Mouse (Mus musculus): ENCODE measurements at regions not wholly inside any gene's neighbourhood (a gene's known extent, or its start where the extent isn't known, plus 50 kb on each side); places are given as distances from the start of the nearest gene placed in this dataset.

DNA sequence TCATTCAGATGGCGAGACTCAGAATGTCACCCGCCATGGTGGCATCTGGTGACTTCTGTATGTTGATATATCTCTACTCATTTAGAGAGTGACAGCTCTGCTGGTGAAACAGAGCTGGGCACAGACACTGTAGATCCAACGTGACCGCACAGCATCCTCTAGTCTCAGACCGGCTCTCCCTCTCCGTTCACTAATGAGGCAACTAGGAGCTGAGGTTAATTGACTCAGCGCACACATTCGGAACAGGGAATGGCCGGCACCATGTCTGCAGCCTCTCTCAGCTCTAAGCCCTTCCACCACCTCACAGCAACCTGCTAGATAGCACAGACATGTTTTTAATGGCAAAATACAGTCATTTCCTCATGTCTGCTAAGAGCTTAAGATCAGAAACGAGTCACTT is 268.9 kb upstream of the Pabpc6 start:
- Histone ChIP-seq H3K4me1 (ENCODE audit: control insufficient read depth in 1 of 2, insufficient read depth in 2 of 2, low read length in 2 of 2) (no peaks in the 10 kb centered on the region), H3K27me3 (ENCODE audit: control insufficient read depth in 1 of 2, insufficient read depth in 2 of 2, low read length in 2 of 2) (no peaks in the 10 kb centered on the region)

DNA sequence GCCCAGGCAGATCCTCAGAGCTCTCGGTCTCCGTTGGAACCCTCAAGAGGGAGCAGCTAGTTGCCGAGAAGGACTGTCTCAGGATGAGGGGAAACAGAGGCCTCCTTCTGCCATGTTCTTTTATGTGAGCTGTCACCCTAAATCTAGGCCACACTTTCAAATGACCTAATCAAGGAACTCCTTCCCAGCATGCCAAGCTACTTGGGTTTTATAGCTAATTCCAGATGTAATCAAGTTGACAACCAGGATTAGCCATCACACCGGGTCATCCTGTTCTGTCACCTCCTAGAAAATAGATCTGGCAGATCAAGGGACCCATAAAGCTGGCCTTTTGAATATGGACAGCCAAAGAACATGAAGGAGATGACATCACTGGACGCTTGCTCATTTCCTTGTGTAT is 267.7 kb upstream of the Pabpc6 start:
- H3K9ac ChIP-seq (ENCODE audit: control insufficient read depth, low read depth, low read length, poor library complexity, severe bottlenecking) = no peak overlapping the region
- no peak for DNase-seq (ENCODE audit: low read depth, low spot score)
- H3K36me3 ChIP-seq (ENCODE audit: control insufficient read depth in 1 of 2, insufficient read depth in 2 of 2, low read length in 2 of 2) = no peaks in the 10 kb centered on the region
- H3K9me3 ChIP-seq (replicated peaks; ENCODE audit: insufficient read depth, low read length) = no peaks in the 10 kb centered on the region
- no peaks in the 10 kb centered on the region for H3K27me3 ChIP-seq (ENCODE audit: control insufficient read depth in 1 of 2, insufficient read depth in 2 of 2, low read length in 2 of 2)
- TF ChIP-seq RCOR1 (IDR thresholded peaks at IDR 0.05; ENCODE audit: low read depth, low read length) = no peak
- TF ChIP-seq CHD1 (IDR thresholded peaks at IDR 0.05; ENCODE audit: low read depth, low read length) = no peak
- no peak for TF ChIP-seq SMC3 (IDR thresholded peaks at IDR 0.05; ENCODE audit: low read depth, low read length)
- TF ChIP-seq ZNF384 (IDR thresholded peaks at IDR 0.05; ENCODE audit: low read depth, low read length) = no peak
- TF ChIP-seq POLR2A (IDR thresholded peaks at IDR 0.05; ENCODE audit: control insufficient read depth in 1 of 2, insufficient read depth in 1 of 2, low read depth in 1 of 2, low read length in 2 of 2, poor library complexity in 1 of 2) = no peak
- no peak for TF ChIP-seq JUND (IDR thresholded peaks at IDR 0.05; ENCODE audit: low read depth, low read length)
- no peak for TF ChIP-seq TBP (IDR thresholded peaks at IDR 0.05; ENCODE audit: low read depth, low read length)
- TF ChIP-seq POLR2AphosphoS2 (IDR thresholded peaks at IDR 0.05; ENCODE audit: low read length) = no peak
- TF ChIP-seq MAZ (IDR thresholded peaks at IDR 0.05; ENCODE audit: low read depth, low read length) = no peak
- no peak for TF ChIP-seq SIN3A (IDR thresholded peaks at IDR 0.05; ENCODE audit: low read length)
- no peak overlapping the region for H3K4me3 ChIP-seq (ENCODE audit: control insufficient read depth in 1 of 2, insufficient read depth in 1 of 2, low read depth in 2 of 2, low read length in 2 of 2)
- no peaks in the 10 kb centered on the region for H3K79me2 ChIP-seq (ENCODE audit: control insufficient read depth, insufficient read depth, low read length, poor library complexity)
- no peaks in the 10 kb centered on the region for H3K4me1 ChIP-seq (ENCODE audit: control insufficient read depth in 1 of 2, insufficient read depth in 2 of 2, low read length in 2 of 2)
- no peak overlapping the region for H3K27ac ChIP-seq (ENCODE audit: control insufficient read depth, low read depth, low read length)

More for the DNA sequence above, 268.9 kb upstream of the Pabpc6 start:
- H3K9me3 ChIP-seq (replicated peaks; ENCODE audit: insufficient read depth, low read length) = no peaks in the 10 kb centered on the region
- TF ChIP-seq JUND (IDR thresholded peaks at IDR 0.05; ENCODE audit: low read depth, low read length) = no peak
- TF ChIP-seq KAT2A (conservative IDR thresholded peaks at IDR 0.05; ENCODE audit: low read depth, low read length) = no peak
- TF ChIP-seq ZKSCAN1 (IDR thresholded peaks at IDR 0.05; ENCODE audit: low read depth, low read length) = no peak
- TF ChIP-seq TCF12 (IDR thresholded peaks at IDR 0.05; ENCODE audit: low read depth, low read length) = no peak
- TF ChIP-seq RCOR1 (IDR thresholded peaks at IDR 0.05; ENCODE audit: low read depth, low read length) = no peak
- TF ChIP-seq TBP (IDR thresholded peaks at IDR 0.05; ENCODE audit: low read depth, low read length) = no peak
- TF ChIP-seq ZC3H11A (IDR thresholded peaks at IDR 0.05; ENCODE audit: low read depth, low read length) = no peak
- no peak for TF ChIP-seq SMC3 (IDR thresholded peaks at IDR 0.05; ENCODE audit: low read depth, low read length)
- no peak for TF ChIP-seq MEF2A (IDR thresholded peaks at IDR 0.05; ENCODE audit: extremely low read depth, insufficient replicate concordance, low read depth, low read length, poor library complexity, severe bottlenecking)
- TF ChIP-seq ELF1 (IDR thresholded peaks at IDR 0.05; ENCODE audit: low read depth, low read length) = no peak
- no peak for TF ChIP-seq E2F4 (IDR thresholded peaks at IDR 0.05; ENCODE audit: borderline replicate concordance, low read depth, low read length)
- TF ChIP-seq CHD1 (IDR thresholded peaks at IDR 0.05; ENCODE audit: low read depth, low read length) = no peak
- no peak for TF ChIP-seq MAZ (IDR thresholded peaks at IDR 0.05; ENCODE audit: low read depth, low read length)
- TF ChIP-seq BHLHE40 (IDR thresholded peaks at IDR 0.05; ENCODE audit: borderline replicate concordance, low read depth, low read length) = no peak
- H3K9ac ChIP-seq (ENCODE audit: control insufficient read depth, low read depth, low read length, poor library complexity, severe bottlenecking) = no peak overlapping the region
- DNase-seq (ENCODE audit: low read depth, low spot score) = no peak
- no peaks in the 10 kb centered on the region for H3K36me3 ChIP-seq (ENCODE audit: control insufficient read depth in 1 of 2, insufficient read depth in 2 of 2, low read length in 2 of 2)
- no peak overlapping the region for H3K4me3 ChIP-seq (ENCODE audit: control insufficient read depth in 1 of 2, insufficient read depth in 1 of 2, low read depth in 2 of 2, low read length in 2 of 2)
- no peaks in the 10 kb centered on the region for H3K79me2 ChIP-seq (ENCODE audit: control insufficient read depth, insufficient read depth, low read length, poor library complexity)
- H3K27ac ChIP-seq (ENCODE audit: control insufficient read depth, low read depth, low read length) = no peak overlapping the region
